Mouse (Mus musculus): ENCODE data around the gene Bhlhe40.

DNA sequence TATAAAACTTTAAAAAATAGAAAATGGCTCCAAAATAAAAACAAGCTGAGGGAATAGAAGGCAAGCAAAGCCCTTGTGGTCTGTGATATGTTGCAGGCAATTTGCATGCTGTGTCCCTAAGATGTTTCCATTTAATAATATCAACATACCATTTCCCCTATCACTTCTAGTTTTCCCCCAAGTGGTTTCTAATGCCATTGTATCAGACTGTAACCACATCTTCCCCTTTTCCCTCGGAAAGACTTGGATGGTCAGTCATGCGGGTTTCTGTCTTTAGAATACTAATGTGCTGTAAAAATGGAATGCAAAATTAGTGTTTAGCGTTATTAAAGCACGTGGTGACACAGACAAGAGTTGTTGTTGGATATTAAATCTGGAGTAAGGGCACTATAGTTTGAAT lies 35.5 kb upstream of the Bhlhe40 start:
- TF ChIP-seq GATA1 (IDR thresholded peaks at IDR 0.05; ENCODE audit: low read length) (no peak), TAL1 (IDR thresholded peaks at IDR 0.05; ENCODE audit: low read length) (no peak)

Measured in erythroblast, embryonic 14.5 days (primary cell).